Mouse (Mus musculus) thymus, adult 2 months (tissue): ENCODE measurements around the gene Olfr1239. TPM values are rescaled to one million over a fixed set of nuclear protein-coding genes. Genes with fewer than 3 reads are reported as not detected.

ENCODE experiments used
- DNase-seq: peaks from one replicate; pipeline ENCODE4 v3.0.0; 2021
- H3K27ac ChIP-seq: fragments of 200-500 bp; 2 replicates; pipeline ENCODE4 v1.5.1; 2012; ENCODE audit warnings: low read length, control low read depth; ENCODE audit not compliant: control insufficient read depth, insufficient read depth
- H3K27me3 ChIP-seq: fragments of 200-500 bp; 2 replicates; pipeline ENCODE4 v1.6.1; 2012; ENCODE audit warnings: mild to moderate bottlenecking, low read length, moderate library complexity, mixed read lengths; ENCODE audit not compliant: control insufficient read depth, insufficient read depth
- H3K36me3 ChIP-seq: fragments of 200-500 bp; 2 replicates; pipeline ENCODE4 v1.6.1; 2012; ENCODE audit warnings: mild to moderate bottlenecking, low read length, moderate library complexity; ENCODE audit not compliant: control insufficient read depth, insufficient read depth
- H3K4me1 ChIP-seq: fragments of 200-500 bp; replicated peaks from 2 replicates; pipeline ENCODE4 v1.6.1; 2012; ENCODE audit warnings: low read length; ENCODE audit not compliant: control insufficient read depth, insufficient read depth
- H3K4me3 ChIP-seq: fragments of 200-500 bp; 2 replicates; pipeline ENCODE4 v1.5.1; 2012; ENCODE audit warnings: mild to moderate bottlenecking, low read length, control low read depth, moderate library complexity; ENCODE audit not compliant: control insufficient read depth, insufficient read depth
- CTCF ChIP-seq: fragments of 200-500 bp; IDR thresholded peaks from 2 replicates; pipeline ENCODE4 v1.5.1; 2012; ENCODE audit warnings: mild to moderate bottlenecking, control low read depth, low read length, moderate library complexity, borderline replicate concordance; ENCODE audit not compliant: control insufficient read depth, poor library complexity, insufficient read depth; ENCODE audit errors: extremely low read depth
- POLR2A ChIP-seq: fragments of 200-500 bp; IDR thresholded peaks from 2 replicates; pipeline ENCODE4 v1.6.1; 2012; ENCODE audit warnings: mild to moderate bottlenecking, low read length, control low read depth, moderate library complexity; ENCODE audit not compliant: control insufficient read depth, poor library complexity, insufficient read depth; ENCODE audit errors: extremely low read depth
- WGBS: fragments of 180-500 bp; shearing (Covaris S2); methylation state at CpG from one replicate; pipeline ENCODE4 v1.1.7; 2018; 5-methylcytosine and 5-hydroxymethylcytosine counted together
- polyA plus RNA-seq: library from polyadenylated mRNA; depleted of rRNA; stranded (reverse); fragments of >200 nt; gene quantifications from 2 replicates; pipeline ENCODE4 v1.2.3, GENCODE M21; 2012; rRNA removed

Olfr1239 gene
- polyA plus RNA-seq = not detected in 2 replicates

DNA sequence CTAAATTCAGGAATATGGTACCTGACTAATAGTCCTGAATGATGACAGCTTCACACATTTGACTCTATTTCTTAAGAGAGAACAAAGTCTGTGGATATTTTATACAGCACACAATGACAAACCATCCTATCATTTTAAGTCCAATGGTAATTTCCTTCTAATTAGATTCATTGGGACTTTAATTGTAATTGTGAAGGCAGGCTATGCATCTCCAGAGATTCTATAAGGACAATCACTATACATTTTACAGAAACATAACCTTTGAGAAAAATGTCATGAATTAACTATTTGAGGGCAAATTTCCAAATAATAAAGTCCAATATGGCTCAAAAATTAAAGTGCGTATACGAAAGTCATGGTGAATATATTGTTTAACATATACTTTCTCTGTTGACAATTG is at the start of gene Olfr1239:
Gene Olfr1239 (minus strand): TSS at position 101 of the 400 bp plus-strand sequence.
- H3K4me3 ChIP-seq = no peak within 1 kb of the TSS
- TF ChIP-seq POLR2A (no peak), CTCF (no peak)
- H3K36me3 ChIP-seq = no peaks in the 10 kb centered on the region
- no peak for DNase-seq
- no peak within 1 kb of the TSS for H3K27ac ChIP-seq
- no peaks in the 10 kb centered on the region for H3K27me3 ChIP-seq
- no peaks in the 10 kb centered on the region for H3K4me1 ChIP-seq
- WGBS = 96% methylated on average over 2 of the region's 2 CpGs

GRCm38 (mm10) chr2:89442900-89443299 is 22.7 kb upstream of the Olfr1239 start, which contains the start of gene Olfr1240:
Gene Olfr1240 (minus strand): TSS chr2:89443000.
- Histone ChIP-seq H3K4me1 (no peaks in the 10 kb centered on the region), H3K36me3 (no peaks in the 10 kb centered on the region), H3K27me3 (no peaks in the 10 kb centered on the region), H3K27ac (no peak within 1 kb of the TSS), H3K4me3 (no peak within 1 kb of the TSS)
- no peak for DNase-seq
- 79% methylated on average over 3 of the region's 3 CpGs for WGBS
- TF ChIP-seq CTCF (no peak), POLR2A (no peak)

- TF ChIP-seq CTCF (no peak), POLR2A (no peak)
- H3K4me1 ChIP-seq = no peaks in the 10 kb centered on the region
- no peaks in the 10 kb centered on the region for H3K27me3 ChIP-seq
- no peak overlapping the region for H3K27ac ChIP-seq
- H3K36me3 ChIP-seq = no peaks in the 10 kb centered on the region
- no peak overlapping the region for H3K4me3 ChIP-seq
- DNase-seq = no peak
- 88% methylated on average over 1 of the region's 1 CpGs for WGBS
Observed at GRCm38 (mm10) chr2:89414557-89414956, 5.7 kb downstream of the Olfr1239 start.

DNA sequence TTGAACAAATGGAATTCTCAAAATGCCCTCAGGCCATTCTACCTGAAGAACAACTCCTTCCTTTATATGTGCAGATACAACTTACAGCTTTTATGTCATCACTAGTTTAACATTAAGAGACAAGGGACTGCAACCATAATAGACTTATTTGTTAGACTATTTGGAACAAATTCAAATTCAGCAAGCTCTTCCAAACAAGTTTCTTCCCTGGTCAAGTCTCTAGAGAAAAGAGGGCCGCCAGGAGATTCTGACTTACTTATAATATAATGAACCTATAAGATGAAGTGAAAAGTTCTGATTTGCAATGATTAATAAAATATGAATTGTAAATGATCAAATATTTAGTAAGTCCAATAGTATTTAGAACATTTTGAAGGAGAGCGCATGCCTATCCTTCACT is 10.6 kb downstream of the Olfr1239 start, which contains the start of gene Olfr1238:
Gene Olfr1238 (minus strand): TSS at position 101 of the 400 bp plus-strand sequence.
- TF ChIP-seq POLR2A (no peak), CTCF (no peak)
- no peaks in the 10 kb centered on the region for H3K36me3 ChIP-seq
- H3K27ac ChIP-seq = no peak within 1 kb of the TSS
- H3K4me1 ChIP-seq = no peaks in the 10 kb centered on the region
- 96% methylated on average over 2 of the region's 2 CpGs for WGBS
- no peaks in the 10 kb centered on the region for H3K27me3 ChIP-seq
- H3K4me3 ChIP-seq = no peak within 1 kb of the TSS
- DNase-seq = no peak

DNA sequence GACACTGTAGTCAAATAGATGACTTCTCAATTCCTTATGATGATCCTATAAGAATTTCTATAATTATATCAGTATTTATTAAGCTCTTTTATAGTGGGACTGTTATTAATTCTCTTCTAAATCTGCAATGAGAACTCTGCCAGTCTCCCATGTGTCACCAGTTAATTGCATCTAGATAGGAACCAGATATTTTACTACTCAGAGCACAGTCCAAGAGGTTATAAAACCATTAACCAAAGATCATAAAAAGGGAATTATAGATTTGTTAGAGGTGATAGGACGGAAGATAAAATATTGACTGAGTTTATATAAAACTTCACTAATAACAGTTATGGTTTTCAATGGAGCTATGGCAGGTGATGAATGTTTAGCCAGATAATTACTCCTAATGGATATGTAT is 19.3 kb downstream of the Olfr1239 start:
- 93% methylated on average over 1 of the region's 1 CpGs for WGBS
- H3K4me1 ChIP-seq = no peaks in the 10 kb centered on the region
- no peak for TF ChIP-seq CTCF
- no peak for TF ChIP-seq POLR2A

More for the DNA sequence above, 19.3 kb downstream of the Olfr1239 start:
- H3K27ac ChIP-seq = no peak overlapping the region
- DNase-seq = no peak
- no peaks in the 10 kb centered on the region for H3K36me3 ChIP-seq
- no peak overlapping the region for H3K4me3 ChIP-seq
- no peaks in the 10 kb centered on the region for H3K27me3 ChIP-seq

Other genes starting within 250 kb of the Olfr1239 start
- not detected in 2 replicates for gene Olfr1225, start 245.7 kb downstream of the Olfr1239 start, polyA plus RNA-seq
- not detected in 2 replicates for gene Olfr1226, start 220.4 kb downstream of the Olfr1239 start, polyA plus RNA-seq
- gene Olfr1228, start 166.3 kb downstream of the Olfr1239 start, polyA plus RNA-seq = not detected in 2 replicates
- gene Olfr1229, start 132.4 kb downstream of the Olfr1239 start, polyA plus RNA-seq = not detected in 2 replicates
- not detected in 2 replicates for gene Olfr1230, start 123.1 kb downstream of the Olfr1239 start, polyA plus RNA-seq
- not detected in 2 replicates for gene Olfr1231, start 113.3 kb downstream of the Olfr1239 start, polyA plus RNA-seq
- gene Olfr1232, start 90.7 kb downstream of the Olfr1239 start, polyA plus RNA-seq = not detected in 2 replicates
- gene Olfr1233, start 78.0 kb downstream of the Olfr1239 start, polyA plus RNA-seq = not detected in 2 replicates
- not detected in 2 replicates for gene Olfr1234, start 55.5 kb downstream of the Olfr1239 start, polyA plus RNA-seq
- not detected in 2 replicates for gene Olfr1238, start 10.7 kb downstream of the Olfr1239 start, polyA plus RNA-seq
- not detected in 2 replicates for gene Olfr1240, start 22.6 kb upstream of the Olfr1239 start, polyA plus RNA-seq
- not detected in 2 replicates for gene Olfr1241, start 66.7 kb upstream of the Olfr1239 start, polyA plus RNA-seq
- not detected in 2 replicates for gene Olfr1242, start 77.9 kb upstream of the Olfr1239 start, polyA plus RNA-seq
- gene Olfr1243, start 111.1 kb upstream of the Olfr1239 start, polyA plus RNA-seq = not detected in 2 replicates
- not detected in 2 replicates for gene Olfr1245, start 158.0 kb upstream of the Olfr1239 start, polyA plus RNA-seq
- not detected in 2 replicates for gene Olfr1246, start 172.8 kb upstream of the Olfr1239 start, polyA plus RNA-seq
- not detected in 2 replicates for gene Olfr1247, start 193.7 kb upstream of the Olfr1239 start, polyA plus RNA-seq
- gene Olfr1248, start 197.8 kb upstream of the Olfr1239 start, polyA plus RNA-seq = not detected in 2 replicates
- not detected in 2 replicates for gene Olfr1249, start 214.6 kb upstream of the Olfr1239 start, polyA plus RNA-seq
- gene Olfr1250, start 241.1 kb upstream of the Olfr1239 start, polyA plus RNA-seq = not detected in 2 replicates